Mouse (Mus musculus): ENCODE data around the gene Pak6.
A peak's percentile ranks its signal among the peaks of the same experiment; 100 is the strongest.

Gene Pak6

DNA sequence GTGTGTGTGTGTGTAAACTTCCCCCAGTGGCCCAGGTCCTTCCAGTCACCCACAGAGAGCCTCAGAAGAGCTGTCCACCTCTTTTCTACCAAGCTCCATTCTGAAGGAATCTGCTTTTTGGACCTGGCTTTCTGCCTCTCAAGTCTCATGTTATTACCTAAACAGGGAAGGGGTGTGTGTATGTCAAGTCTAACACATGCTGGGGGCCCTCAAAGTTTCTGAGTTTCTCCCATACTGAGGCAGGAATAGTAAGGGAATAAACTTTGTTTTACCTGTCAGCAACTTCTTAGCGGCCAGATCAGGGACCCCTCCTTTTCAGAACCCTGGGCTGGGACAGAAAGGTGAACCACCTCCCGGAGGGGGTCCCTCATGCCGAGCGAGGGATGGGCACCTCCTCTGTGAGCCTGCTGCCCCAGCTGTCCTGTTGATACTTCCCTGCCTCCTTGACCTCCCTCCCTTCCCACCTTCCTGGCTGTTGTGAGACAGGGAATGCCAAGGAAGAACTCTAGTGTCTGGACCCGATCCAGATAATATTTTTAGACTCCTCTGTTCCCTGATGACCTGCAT lies 34.3 kb downstream of the Pak6 start:
- no peak for DNase-seq (ENCODE audit: low spot score in 2 of 2)

DNA sequence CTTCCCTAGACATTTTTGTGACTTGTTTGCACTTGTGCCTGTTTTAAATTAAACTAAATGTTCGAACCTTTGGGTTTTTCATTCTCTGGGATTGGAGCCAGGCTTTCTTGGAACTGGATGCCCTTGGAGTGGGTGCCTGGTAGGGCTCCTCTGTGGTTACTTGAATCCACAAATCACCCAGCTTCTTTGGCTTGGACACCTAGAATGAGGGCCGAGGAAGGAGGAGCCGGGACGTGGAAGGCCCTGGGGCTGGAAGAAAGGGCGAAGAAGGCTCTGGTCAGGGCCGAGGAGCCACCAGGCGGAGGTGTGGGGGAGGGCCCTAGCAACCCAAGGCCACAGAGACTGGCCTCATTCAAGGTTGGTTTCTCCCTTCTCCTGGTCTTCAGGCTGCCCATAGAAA lies 34.9 kb downstream of the Pak6 start:
- DNase-seq (ENCODE audit: low spot score in 2 of 2): no peak

DNA sequence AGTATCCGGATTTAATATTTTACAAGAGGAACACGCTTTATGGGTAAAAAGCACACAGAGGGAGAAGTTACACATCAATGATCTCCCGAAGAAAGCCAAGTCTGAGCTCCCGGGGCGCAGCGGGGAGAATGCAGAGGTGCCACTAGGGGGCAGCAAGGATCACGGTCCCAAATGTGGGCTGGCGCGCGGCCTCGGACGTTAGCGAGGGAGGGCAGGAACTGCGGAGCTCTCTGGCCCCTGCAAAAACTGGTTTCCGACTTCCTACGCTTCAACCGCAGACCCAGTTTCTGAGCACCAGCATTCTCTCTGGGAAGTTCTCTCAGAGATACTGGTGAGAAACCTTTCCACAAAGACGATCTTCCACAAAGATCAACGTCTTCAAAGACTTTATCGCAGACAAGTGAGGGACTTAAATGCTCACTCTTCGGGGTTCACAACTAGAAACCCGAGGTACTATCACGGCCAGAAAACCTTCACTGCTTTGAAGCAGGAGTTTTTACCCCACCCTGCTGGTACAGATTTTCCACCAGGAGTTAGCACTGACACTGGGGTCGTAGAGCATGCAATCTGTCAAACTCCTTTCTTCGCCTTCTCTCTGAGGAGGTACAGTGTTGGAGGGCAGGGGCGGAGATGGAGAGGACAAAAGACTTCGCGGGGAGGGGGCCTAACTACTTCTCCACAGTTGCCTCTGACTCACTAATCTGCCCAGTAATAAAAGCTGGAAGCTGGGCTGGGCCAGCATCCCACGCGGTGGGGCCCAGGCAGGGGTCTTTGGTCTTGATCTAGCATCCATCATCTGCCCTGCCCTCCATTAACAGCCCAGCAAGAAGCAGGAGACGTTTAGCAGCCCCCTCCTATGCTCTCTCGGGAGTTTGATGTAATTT lies 37.3 kb downstream of the Pak6 start:
- DNase-seq (ENCODE audit: low spot score in 2 of 2): peak; percentile 74 to 81

DNA sequence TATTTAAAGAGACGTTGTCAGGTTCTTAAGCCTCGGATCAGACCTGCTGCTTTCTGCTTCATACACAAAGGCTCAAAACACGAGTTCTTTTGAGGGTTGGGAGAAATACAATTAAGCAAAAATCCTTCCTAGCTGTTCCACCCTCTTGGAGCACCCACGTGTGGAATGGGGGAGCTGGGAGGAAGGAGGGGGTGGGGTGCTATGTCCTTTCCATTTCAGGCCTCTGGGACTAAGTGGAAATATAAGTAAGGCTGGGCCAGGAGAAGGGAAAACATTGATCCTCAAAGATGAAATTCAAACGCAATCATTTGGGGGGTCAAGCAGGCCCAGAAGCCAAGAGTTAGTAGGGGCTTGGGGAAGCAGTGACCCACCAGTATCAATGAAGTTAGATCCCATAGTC lies 38.1 kb downstream of the Pak6 start:
- DNase-seq (ENCODE audit: low spot score in 2 of 2): no peak

DNA sequence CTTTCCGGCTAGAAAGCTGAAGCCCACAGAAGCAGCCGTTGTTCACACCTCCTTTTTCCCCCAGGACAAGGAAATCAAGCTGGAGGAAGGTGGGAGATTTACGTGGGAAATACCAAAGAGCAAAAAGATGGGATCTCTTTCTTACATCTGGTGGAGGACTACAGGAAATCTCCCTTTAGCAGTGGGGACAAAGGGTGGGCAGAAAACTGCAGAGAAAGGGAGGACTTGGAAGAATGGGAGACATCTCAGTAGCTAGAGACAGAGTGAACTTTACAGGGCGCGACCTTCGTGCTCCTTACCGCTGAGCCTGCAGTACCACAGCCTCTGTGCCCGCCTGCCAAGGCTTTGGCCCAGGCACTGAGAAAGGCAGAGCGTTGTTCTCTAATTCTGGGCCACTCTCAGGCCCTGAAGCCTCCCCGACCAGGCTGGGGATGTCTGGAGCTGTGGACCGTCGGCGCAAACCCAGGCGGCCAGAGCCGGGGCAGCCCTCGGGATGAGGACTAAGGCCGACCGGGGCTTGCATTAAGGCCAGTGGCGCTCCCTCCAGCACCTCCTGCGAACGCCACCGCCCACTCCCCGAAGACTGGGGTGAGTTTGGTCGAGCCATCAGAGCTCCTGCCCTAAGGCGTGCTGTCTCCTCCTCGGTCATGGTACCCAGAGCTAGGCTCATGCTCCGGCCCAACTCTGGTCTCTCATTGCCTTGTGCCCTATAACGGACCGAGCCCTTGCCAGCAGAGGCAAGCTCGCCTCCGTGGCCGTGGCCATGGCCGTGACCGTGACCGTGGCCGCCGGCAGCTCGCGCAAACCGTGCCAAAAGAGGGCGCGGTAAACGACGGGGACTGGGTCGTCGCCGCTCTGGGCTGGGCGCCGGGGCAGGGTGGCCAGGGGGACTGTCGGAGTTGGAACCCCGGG lies 39.1 kb downstream of the Pak6 start:
- no peak for DNase-seq (ENCODE audit: low spot score in 2 of 2)

DNA sequence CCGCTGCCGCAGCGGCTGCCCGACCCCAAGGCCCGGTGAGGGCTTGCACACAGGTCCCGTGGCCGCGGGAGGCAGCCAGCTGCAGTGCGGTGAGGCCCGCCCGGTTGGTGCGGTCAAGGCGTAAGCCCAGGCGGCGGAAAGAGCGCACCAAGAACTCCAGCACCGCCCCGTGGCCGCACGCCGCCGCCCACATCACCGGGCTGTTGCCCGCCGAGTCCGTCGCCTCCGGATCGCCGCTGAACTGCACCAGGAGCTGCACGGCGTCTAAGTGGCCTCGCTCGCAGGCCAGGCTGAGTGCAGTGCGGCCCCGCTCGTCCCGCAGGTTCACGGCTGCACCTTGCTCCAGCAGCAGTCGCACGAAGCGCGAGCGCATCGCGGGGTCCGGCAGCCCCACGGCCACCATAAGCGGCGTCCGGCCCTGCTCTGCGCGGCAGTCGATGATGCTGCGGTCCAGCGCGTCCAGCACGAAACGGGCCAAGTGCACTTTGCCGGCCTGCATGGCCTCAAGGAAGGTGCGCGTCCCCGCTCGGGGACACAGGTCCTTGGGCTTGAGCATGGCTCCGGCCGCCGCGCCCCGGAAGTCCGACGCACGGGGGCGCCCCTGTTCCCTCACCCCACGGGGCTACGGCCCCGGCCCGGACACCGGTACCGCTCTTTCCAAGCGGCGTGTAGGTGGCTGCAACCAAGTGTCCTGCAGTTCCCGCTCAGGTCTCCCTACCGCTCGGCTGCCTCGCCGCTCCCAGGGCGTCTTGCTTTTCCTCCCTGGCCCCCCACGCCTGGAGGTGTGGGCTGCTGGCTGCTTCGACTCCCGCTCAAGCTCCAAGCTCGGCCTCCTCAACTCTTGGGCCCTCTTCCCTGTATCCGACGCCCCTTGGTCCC lies 40.0 kb downstream of the Pak6 start:
- no peak for DNase-seq (ENCODE audit: low spot score in 2 of 2)

DNA sequence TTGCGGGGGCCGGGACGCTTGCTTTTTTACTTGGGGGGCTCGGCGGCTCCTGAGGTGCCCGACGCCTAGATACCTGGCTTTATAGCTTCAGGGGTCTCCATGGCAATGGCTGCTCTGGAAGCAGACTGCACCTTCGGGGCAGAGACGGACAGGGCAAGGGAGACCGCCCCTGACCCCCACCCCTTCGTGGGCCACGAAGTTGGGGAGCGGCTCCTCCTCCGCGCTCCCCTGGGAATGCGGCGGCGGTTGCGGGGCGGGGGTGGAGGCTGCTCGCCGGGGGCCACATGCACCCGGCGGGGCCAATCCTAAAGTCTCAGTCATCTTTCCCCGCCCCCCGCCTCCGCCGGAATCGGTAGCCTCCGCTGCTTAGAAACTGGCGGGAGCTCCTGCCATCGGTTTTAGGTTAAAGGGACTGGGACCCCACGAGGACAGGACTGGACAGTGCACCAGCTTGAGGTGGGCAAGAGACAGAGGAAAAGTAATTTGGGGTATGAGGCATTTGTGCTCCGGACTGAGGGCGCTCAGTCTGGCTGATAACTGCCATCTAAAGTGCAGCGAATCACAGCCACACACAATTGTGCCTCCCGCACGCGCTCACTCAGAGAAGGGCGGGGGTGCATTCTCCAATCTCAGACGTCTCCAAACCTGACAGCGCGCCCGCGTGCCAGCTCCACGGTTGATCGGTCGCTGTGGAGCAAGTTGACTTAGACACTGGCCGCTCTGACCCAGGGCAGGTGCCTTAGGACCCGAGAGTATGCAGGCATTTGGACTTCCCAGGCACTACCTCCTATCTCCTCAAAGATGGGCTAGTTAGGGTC lies 41.0 kb downstream of the Pak6 start, which contains the start of gene Ankrd63:
TSS of gene Ankrd63 (minus strand) at position 51 of the 818 bp plus-strand sequence.
- DNase-seq (ENCODE audit: low spot score in 2 of 2): peak in 1 of 2 experiments; percentile 65

DNA sequence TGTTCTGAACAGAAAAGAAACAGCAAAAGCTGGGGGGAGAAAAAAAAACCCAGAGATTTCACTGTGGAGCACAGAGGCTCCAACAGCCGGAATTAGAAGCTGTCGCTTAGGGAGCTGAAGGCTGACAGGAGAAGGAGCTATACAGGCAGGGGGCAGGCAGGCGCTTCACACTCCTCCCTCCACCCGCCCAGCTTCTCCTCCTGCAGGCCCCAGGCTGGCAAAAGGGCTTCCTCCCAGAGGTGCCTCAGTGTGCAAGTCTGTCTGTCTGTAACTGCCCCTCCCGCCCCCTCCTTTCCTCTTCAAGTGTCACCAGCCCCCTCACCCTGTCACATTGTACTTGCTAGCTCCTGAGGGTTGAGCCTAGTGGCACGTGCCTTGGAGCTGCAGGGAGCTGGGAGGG lies 43.3 kb downstream of the Pak6 start:
- peak in 1 of 2 experiments; percentile 38 for DNase-seq (ENCODE audit: low spot score in 2 of 2)

DNA sequence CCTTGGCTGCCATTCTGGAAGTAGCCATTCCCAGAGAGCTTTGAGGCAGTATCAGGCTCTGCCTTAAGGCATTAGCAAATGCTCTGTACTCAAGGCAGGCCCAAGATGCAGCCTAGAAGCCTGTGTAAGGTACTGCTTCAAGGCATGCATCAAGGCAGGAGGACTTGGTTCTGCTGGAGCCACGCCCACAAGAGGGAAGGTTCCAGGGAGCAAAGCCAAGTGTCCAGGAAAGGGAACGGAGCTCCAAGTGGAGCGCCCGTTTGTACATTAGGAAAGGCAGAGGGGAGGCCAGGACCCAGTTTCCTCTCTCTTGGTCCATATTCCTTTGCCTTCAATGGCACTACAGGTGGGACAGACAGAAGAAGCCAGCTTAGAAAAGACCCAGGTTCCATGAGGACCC lies 45.4 kb downstream of the Pak6 start:
- DNase-seq (ENCODE audit: low spot score in 2 of 2): no peak

DNA sequence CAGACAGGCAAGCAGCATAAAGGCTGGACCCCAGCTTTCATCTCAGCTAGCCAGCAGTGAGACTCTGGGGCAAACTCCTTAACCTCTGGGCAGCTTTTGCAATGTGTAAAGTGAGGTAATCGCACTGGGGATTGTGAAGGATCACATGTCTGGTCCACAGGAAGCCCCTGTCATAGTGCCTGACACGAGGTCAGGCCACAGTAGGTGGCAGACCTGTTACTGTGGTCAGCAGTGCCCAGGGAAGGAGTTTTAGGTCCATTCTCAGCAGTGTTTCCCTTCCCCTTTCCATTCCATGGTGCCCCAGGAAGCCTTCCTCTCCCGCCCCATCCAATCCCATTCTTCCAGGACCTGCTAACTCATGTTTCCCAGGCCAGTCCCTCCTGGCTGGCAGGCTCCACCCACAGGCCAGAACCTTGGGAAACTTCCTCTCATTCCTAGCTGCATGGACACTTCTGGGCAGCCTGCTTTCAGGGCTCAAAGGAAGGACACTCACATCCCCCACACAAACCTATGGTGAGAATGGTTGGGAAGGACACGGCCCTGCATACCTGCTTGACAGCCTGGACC lies 46.6 kb downstream of the Pak6 start:
- DNase-seq (ENCODE audit: low spot score in 2 of 2): no peak

DNA sequence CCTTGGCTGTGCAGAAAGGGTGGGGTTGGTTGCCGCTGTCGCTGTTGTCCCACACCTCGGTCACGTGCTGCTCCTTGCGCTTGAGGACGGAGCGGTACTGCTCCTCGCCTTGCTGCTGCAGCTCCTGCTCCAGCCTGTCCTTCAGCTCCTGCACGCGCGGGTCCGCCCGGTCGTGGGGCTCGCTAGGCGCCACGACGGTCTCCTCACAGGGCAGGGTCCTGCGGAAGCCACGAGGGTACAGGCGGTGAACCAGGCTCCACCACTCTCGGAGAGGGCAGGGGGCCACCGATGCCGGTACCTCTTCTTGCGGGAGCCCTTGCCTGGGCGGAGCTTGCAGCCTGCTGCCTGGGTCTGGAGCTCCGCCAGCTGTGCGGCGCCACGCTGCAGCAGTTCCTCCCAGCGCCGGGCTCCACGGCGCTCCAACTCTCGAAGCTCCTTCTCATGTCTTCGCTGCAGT lies 48.0 kb downstream of the Pak6 start:
- DNase-seq (ENCODE audit: low spot score in 2 of 2): peak in 1 of 2 experiments; percentile 53

DNA sequence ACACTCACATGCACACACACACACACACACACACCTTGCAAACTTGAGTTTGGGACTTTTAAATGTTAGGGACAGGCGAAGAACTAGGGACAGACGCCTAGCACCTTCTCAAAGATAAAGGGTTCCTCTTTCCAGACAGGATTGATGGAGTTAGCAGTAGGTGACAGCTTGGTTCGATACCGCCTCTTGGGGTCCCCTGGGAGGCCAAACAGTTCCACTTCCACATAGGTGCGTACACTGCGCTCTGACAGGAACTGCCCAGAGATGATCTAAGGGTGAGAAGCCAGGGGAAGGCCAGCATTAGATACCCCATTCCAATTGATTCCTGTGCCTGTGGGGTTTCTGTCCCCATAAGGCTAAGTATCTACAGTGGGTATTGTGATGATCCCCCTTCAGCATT lies 50.5 kb downstream of the Pak6 start:
- DNase-seq (ENCODE audit: low spot score in 2 of 2): no peak

DNA sequence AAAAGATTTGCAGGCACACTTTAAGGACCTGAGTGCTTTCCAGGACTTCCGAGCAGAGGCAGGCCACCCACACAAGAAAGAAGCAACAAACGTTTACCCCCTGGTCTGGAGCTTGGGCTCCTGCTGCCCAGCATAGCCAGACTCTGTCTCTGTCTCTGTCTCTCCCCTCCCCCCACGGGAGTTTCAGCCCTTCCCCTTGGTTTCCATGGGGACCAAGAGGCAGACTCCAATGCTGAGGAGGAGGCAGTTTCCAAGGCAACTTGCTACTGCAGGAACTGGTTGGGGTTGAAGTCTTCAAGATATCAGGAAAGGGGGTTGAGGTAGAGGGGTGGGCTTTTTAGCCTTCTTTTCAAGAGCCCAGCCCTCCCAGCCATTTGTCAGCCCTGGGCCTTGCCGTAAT lies 51.1 kb downstream of the Pak6 start:
- peak; percentile 73 to 85 for DNase-seq (ENCODE audit: low spot score in 2 of 2)

DNA sequence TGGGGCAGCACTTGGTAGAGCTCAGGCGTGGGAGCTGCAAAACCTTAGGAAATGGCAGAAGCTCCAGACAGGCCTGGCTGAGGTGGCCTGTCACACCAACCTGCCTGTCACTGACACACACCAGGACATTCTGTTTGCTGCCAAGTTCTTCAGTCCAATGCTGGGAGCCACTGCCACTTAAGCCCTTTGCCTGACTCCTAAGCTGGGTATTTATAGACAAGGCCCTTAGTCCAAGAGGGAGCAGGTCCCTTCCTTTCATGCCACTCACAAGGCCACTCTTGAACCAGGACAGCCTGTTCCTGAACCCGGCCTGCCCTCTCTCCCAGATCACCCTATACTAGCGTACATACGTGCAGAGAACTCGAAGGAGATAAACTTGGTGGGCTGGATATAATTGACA lies 53.6 kb downstream of the Pak6 start:
- DNase-seq (ENCODE audit: low spot score in 2 of 2): no peak

DNA sequence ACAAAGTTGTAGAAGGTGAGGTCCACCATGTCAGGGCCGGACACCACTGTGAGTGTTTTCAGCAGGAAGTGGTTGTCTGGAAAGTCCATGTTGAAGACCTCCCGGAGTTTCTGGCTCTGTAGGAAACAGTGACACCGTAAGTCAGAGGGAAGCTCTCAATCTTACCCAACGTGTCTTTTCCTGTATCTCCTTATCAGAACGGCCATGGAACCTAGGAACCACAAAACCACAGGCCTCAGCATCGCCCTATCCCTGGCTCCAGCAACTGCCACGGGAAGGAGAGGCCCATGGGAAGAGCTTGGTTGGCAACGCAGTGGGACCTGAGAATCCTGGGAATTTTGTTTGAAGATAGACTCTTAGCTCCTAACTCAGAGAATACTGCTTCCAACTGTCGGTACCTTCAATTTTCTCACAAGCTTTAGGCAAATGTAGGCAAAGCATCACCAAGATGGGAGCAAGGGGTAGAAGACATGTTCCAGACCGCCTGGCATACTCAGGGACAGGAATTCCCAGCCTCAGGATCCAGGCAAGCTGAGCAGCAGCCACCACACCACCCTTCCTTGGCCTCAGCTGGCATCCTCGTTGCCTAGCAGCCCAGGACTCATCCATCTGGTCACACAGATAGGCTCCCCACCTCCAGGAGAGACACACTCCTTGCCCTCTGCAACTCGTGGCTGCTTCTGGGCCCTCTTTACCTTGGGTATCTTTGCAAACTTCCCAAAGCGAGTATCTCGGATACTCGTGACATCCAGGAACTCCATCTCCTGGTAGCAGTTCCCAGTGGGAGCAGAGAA lies 60.8 kb downstream of the Pak6 start:
- DNase-seq (ENCODE audit: low spot score in 2 of 2): no peak

DNA sequence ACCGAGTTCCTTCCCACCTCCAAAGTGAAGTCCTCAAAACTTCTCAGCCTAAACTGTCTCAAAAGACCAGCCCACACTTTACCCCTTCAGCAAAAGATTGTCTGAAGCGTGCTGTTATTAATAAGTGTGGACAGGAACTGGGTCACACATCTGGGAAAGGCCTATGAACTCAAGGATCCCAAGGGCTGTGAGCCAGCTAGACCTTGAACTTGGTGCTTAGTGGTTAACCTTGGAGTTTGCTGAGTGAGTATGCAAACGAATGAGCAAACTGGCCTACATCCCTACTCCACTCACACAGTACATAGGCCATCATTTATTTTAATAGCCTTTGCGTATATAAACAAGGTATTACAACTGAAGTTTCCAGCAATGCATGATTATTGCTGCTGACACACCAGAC lies 62.4 kb downstream of the Pak6 start:
- DNase-seq (ENCODE audit: low spot score in 2 of 2): no peak

DNA sequence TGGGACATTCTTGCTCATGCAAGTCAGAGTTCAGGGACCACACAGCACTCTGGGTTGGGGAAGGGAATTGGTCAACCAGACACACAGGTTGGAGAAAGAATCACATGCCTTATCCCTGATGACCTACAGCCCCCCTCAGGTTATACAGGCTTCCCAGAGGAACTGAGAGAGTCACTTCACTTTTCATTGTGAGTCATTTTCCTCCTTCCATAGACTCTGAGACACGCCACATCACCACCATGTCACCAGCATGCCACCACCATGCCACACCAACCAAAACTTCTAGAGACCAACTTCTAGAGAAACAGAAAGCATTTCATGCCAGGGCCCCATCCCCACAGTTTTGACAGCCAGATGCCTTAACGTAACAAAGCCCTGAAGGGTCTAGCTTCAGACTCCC lies 63.8 kb downstream of the Pak6 start:
- no peak for DNase-seq (ENCODE audit: low spot score in 2 of 2)

DNA sequence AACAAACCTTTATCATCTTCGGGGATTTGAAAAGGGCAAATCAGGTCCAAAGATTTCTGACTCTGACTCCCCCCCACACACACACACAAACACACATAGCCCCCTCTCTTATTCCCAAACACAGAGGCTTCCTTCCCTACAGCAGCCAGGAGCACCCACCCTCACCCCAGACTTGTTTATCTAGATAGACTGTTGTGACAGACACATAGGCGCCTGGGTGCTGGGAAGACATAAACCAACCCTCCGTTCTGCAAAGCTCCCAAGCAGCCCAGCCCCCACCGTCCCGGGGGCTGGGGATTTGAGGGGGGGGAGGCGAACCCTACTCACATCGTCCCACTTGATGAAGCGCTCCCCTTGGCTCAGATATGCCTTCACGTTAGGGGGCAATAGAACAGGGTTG lies 64.8 kb downstream of the Pak6 start:
- DNase-seq (ENCODE audit: low spot score in 2 of 2): no peak

DNA sequence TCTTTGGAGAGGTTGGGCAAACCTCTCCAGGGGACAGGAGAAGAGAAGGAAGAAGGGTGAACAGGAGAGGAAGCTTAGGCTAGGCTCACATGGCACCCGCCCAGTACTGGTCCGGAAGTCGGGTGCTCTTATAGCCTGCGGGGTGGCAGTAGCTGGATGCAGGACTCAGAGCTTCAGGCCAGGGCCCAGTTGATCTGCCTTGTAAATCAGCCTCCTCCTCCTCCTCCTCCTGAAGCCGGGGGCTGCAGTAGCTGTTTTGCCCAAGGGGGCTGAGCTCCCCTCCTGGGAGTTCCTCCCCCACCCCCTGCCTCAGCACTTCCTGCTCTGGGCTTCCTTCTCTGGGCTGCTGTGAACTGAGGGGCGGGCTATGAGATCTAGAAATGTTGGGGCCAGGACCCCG lies 65.2 kb downstream of the Pak6 start, which contains the start of gene Plcb2:
TSS of gene Plcb2 (minus strand) at position 102 of the 400 bp plus-strand sequence.
- no peak for DNase-seq (ENCODE audit: low spot score in 2 of 2)
